Mouse (Mus musculus): ENCODE results near the gene Sgtb.

The Sgtb gene

DNA sequence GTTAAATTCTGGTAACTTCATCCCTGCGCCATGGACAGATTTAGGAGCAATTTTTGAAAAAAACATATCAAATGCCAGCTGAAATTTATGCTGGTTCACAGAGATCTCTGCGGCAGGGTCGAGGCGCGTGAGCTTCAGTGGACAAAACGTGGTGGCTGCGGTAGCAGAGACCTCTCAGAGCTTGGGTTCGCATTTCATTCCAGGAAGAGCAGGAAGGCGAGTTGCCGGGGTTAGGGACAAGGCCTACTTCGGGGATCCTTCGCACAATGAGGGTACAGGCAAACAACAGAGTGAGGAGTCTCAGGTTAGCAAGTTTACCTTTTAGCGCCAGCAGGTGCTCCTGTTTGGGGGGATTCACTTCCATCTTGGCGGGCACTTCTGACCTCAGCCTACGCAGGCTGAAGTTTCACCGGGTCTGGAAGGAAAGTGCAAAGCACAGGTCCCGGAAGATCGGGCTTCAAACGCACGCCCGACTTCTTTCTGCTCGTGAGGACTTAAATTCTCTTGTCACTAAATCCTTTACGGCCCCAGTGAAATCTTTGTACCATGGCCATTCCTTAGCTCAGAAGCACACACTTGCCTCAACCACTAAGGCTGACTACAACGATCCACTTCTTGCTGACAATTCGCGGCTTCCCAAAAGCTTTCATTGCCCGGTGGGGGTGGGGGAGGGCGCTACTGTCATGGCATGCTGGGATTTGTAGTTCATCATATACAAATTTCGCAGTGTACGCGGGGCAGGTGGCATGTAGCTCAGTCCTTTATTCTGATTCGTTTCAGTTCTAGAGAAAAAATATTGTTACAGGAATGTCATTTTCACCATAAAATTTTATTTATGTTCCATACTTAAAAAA lies 68.5 kb downstream of the Sgtb start, which contains the start of gene Trappc13:
Trappc13 (minus strand) TSS at position 674 of the 854 bp plus-strand sequence.
- DNase-seq (ENCODE audit: extremely low spot score, low read depth, low spot score) = peak; percentile 61

- peak; percentile 99 for DNase-seq (ENCODE audit: extremely low spot score, low read depth, low spot score)
Measured at GRCm38 (mm10) chr13:104178650-104179121, 69.1 kb downstream of the Sgtb start, which contains the start of gene Trim23. TSS of gene Trim23 (plus strand) at chr13:104178797.

DNA sequence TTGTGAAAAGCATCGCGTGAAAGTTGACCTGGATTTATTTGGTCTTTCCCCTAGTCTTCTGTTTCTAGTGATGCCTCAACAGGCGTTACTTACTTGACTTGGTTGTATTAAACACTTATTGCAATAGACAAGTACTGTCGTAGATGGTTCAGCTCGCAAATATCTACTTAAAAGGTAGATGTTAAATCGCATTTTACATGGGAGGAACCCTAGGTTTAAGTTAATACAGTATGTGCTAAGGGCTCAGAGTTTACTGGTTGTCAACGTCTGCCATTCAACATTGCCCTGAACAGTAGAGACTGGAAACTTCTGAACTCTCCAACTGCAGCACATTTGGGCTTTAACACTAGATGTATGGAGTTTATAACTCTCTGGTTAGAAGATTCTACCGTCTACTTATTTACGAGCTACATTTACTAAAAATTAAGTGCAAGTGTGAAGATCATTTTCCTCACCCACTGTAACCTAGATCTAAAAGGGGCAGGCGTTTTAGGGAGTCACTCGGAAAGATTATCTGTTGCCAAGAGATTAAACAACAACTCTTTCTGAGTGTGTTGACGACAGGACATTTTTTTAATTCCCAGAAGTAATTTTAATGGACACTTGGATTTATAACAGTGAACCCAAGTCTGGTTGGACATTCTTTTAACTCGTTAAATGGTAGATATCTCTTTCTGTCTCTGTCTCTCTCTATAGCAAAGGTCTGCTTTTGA lies 69.8 kb downstream of the Sgtb start:
- peak; percentile 3 for DNase-seq (ENCODE audit: extremely low spot score, low read depth, low spot score)

DNA sequence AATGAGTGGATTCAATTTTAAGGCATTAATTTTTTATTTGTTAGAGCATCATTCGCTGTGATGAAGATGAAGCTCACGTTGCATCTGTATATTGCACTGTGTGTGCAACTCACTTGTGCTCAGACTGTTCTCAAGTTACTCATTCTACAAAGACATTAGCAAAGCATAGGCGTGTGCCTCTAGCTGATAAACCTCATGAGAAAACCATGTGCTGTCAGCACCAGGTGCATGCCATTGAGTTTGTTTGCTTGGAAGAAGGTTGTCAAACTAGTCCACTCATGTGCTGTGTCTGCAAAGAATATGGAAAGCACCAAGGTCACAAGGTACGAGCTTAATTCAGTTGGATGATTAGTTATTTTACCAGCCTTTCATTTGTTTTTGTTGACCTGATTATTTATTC lies 77.8 kb downstream of the Sgtb start:
- DNase-seq (ENCODE audit: extremely low spot score, low read depth, low spot score) = no peak
